Mouse (Mus musculus) testis, adult 2 months (tissue): ENCODE data around the gene Ankrd24.

Source experiments
- CTCF ChIP-seq: fragments of 200-500 bp; IDR thresholded peaks from 2 replicates; pipeline ENCODE4 v1.5.1; 2012; ENCODE audit warnings: low read depth, mild to moderate bottlenecking, inconsistent platforms, low read length, moderate library complexity; ENCODE audit not compliant: control insufficient read depth, insufficient read depth, insufficient replicate concordance
- POLR2A ChIP-seq: fragments of 200-500 bp; IDR thresholded peaks from 2 replicates; pipeline ENCODE4 v1.6.1; 2012; ENCODE audit warnings: low read depth, mild to moderate bottlenecking, inconsistent platforms, low read length, moderate library complexity; ENCODE audit not compliant: control insufficient read depth

DNA sequence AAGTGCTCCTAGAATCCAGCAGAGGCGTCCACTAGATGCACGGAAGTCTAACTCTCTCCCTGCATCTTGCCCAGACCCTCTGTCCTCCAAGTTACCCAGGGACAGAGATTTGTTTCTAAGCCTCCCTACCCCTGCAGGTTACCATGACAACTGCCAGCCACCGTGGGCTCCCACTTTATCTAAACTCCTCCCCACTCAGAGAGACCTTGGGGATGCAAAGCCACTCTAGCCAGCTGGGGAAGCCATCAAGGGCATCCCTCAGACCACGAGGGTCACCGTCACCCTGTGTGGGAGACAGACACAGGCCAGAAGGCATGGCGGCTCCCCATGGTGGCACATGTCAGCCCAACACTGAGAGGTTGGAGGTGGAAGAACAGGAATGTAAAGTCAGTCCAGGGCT, 45.0 kb upstream of the Ankrd24 start:
- TF ChIP-seq CTCF (no peak), POLR2A (no peak)
